Mouse (Mus musculus) right cerebral cortex, adult 18-20 months (tissue): Measurements from ENCODE around the gene Fstl3.
"Not testable (repeated sequence)": the region's sequence is repeated elsewhere in the genome, so short reads cannot be mapped to it uniquely, and the experiment has no call there.

Experiments
- DNase-seq: peaks from one replicate; pipeline ENCODE4 v3.0.0; 2022; ENCODE audit warnings: mixed read lengths

The Fstl3 gene

GRCm38 (mm10) chr10:79777103-79777531 is at the start of gene Fstl3:
Gene Fstl3 (plus strand): TSS chr10:79777272.
- DNase-seq, result no peak

GRCm38 (mm10) chr10:79728323-79729249 is 48.5 kb upstream of the Fstl3 start:
- peak; percentile 74 for DNase-seq

GRCm38 (mm10) chr10:79729357-79729965 is 47.6 kb upstream of the Fstl3 start:
- peak; percentile 79 for DNase-seq

GRCm38 (mm10) chr10:79732500-79732899 is 44.6 kb upstream of the Fstl3 start:
- DNase-seq, result no peak

DNA sequence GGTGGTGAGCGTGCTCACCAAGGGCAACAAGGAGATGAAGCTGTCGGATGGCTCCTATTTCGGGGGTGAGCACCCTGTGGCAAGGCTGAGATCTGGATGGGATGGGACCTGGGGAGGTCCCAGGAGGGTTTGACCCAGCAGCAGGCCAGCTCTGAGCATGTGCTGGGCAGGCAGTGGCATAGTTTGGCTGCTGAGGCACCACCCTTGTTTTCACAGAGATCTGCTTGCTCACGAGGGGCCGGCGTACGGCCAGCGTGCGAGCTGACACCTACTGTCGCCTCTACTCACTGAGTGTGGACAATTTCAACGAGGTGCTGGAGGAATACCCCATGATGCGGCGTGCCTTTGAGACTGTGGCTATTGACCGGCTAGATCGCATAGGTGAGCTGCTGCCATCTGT is 43.2 kb upstream of the Fstl3 start:
- DNase-seq, result no peak

GRCm38 (mm10) chr10:79735361-79735760 is 41.7 kb upstream of the Fstl3 start:
- no peak for DNase-seq

DNA sequence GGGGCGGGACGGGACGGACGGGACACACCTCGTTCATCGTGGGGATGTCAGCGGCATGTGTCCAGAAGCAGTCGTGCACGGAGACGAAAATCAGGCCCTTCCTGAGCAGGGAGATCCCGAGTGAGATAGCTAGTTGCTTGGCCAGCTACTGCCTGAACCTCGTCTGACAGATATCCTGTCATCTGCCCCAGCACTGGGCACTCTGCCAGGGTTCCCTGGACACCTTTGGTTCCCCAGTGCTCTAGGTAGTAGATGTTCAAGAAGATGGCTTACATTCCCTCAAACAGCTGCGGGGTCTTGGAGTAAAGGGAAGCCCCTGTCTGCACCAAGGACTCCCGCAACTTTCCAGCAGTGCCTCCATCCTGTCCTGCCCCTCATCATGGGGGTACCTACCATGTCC is 40.4 kb upstream of the Fstl3 start:
- no peak for DNase-seq

DNA sequence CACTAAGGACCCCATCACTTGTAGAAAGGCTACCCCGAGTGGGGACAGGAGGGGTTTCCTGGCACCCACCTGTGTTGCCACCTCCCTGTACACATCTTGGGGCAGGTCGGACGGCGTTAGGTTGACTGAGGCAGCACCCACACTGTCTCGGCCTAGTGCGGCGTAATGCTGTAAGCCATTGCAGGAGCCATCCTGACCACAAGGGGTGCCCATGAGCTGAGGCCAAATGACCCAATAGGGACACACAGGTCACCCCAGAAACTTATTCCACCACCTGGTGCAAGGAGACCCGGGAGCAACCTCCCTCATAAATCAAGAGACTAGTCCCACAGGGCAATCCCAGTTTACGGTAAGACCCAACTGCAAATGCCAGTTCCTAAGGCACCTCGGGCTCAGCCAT is 38.8 kb upstream of the Fstl3 start:
- DNase-seq, result no peak

DNA sequence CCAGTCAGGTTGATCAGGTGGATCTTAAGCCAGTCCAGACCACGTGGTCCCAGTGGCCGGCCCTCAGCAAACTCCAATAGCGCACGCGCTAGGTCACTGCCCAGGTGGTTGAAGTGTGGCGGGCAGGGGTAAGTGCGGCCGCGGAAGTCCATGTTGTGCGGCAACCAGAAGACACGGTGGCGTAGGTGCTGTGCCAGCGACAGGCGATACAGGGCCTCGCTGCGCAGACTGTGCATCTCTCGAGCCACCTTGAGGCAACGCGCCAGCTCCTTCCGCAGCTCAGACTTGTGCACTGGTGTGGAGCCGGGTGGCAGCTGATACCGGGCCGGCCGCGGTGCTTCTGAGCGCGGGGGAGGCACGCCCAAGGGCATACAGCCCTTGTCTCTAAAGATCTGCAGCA is 37.8 kb upstream of the Fstl3 start:
- DNase-seq, result no peak

DNA sequence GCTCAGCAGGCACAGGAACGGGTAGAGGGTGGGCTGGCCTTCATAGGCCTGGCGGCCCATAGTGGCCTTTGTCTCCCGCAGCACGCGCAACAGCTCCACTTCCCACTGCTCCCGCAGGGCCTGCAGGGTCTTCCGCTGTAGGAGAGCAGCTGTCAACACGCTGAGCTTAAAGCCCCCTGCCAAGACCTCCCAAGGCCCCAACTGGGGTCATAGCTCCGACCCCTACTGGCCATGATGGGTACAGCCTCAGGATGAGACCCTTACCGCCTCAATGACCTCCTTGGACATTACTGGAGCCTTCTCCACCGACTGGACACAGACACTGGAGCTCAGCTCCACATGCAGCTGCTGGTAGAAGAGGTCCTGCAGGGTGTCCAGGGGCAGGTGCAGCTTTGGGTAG is 36.2 kb upstream of the Fstl3 start:
- no peak for DNase-seq

DNA sequence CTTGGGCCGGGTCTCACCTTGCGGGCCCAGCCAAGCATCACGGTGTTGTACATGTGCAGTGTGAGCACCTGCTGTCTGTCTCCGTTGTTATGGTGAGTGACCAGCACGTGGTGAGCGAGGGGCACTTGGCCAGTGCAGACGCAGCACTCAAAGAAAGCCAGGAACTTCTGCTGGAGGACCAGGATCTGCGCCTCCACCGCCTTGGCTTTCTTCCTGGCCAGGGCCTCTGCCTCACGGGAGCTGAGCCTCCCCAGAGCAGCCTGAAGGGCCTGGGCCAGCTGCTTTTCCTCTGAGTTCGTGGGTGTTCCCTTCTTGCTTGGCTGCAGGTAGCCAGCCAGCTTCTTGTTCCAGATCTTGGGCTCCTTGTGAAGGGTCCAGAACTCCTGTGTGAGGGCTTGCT is 33.9 kb upstream of the Fstl3 start:
- no peak for DNase-seq

GRCm38 (mm10) chr10:79743650-79744365 is 33.3 kb upstream of the Fstl3 start:
- DNase-seq, result no peak

DNA sequence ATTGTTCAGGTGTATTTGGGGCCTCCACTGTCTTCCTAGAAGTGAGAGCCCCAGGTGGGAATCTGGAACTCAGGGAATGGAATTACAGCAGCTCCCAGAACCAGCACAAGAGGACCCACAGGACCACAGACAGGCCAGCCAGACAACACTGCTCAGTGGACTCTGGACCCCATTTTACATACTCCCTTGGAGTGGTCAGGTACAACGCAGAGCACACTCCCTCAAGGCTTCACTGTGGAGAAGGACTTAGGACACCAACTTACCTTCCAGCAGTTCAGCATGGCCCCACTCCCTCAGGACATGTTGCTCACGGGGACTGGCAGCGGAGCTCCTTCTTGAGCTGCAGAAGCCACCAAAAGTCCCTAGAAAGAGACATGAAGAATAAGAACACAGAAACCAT is 31.7 kb upstream of the Fstl3 start:
- no peak for DNase-seq

DNA sequence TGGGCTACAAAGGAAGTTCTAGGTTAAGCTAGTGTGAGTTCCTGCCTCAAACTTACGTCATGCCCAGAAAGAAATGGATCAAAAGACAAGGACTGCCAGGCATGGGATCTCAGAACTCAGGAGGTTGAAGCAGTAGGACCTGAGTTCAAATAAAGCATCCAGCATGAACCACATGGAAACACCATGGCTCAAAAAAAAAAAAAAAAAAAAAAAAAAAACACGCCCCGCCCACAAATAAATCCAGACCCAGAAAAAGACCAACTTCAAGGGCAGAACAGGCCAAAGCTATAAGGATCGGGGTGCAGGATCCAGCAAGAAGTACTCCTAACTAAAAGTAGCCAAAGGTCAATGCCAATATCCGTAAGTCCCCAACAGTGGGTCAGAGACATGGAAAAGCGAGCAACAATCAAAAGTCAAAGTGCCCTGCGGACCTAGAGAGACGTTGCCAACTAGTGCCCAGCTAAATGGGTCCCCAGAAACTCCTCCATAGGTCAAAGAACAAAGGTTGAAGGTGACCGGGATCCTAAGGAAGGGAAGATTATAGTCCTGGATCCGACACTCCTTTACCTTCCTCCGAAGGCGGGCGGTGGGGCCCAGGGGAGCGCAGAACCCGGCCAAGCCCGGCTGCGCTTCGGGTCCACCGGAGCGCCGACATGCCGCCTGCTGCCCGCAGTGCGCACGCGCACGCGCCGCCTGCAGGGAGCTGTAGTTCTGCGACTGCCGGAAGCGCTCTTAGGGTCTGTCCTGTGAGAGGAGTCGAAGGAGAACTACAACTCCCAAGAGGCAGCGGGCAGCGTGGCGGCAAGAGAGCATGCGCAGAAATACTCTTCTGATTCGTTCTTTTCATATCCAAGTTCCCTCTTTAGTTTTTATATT is 30.9 kb upstream of the Fstl3 start, which contains the start of gene Polrmt:
Polrmt (minus strand) TSS at position 684 of the 876 bp plus-strand sequence.
- peak; percentile 98 for DNase-seq

- no peak for DNase-seq
Observed at GRCm38 (mm10) chr10:79746774-79747151, 30.3 kb upstream of the Fstl3 start.

DNA sequence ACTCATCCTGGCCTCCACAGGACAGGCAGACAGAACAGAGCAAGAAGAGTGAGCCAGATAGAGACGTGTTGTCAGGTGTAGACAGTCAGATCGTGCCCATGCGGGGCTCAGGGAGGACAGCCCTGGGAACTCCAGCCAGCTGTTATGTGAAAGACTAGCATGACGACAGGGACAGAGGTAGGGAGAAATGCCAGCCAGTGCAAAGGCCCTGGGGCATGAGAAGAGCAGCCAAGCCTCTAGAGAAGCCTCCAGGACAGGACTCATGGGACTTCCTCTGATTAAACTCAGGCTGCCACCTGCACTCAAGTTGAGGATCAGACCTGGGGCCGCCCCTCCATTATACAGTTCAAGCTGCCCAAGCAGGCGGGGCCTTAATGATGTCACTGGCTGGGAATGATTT is 28.6 kb upstream of the Fstl3 start:
- DNase-seq, result no peak

DNA sequence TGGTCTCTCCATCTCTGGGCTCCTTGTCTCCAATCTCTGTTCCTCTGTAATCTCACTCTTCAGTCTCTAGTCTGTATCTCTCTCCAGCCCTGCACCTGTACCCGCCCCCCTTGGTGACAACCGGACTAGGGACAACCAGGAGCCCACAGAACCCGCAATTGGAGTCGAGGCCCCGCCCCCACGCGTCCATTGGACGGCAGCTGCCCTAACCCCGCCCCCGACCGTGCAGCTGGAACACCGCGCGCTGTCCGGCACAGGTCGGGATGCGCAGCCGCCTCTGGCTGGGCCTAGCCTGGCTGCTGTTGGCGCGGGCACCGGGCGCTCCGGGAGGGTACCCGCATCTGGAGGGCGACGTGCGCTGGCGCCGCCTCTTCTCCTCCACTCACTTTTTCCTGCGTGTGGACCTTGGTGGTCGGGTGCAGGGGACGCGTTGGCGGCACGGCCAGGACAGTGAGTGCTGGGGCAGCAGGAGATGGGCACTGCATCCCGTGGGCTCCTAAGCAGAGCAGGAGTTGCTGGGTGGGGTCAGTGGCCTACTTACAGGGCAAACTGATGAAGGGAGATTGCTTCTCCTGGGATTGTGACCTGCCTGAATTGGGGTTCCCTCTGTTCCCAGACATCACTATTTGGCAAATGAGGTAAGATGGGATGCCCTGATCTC is 22.1 kb upstream of the Fstl3 start, which contains the start of gene Fgf22:
Fgf22 (plus strand) TSS at position 221 of the 661 bp plus-strand sequence.
- peak; percentile 90 for DNase-seq

GRCm38 (mm10) chr10:79755854-79756253 is 21.2 kb upstream of the Fstl3 start:
- no peak for DNase-seq

GRCm38 (mm10) chr10:79756660-79757059 is 20.4 kb upstream of the Fstl3 start:
- no peak for DNase-seq

GRCm38 (mm10) chr10:79759675-79760074 is 17.4 kb upstream of the Fstl3 start:
- not testable (repeated sequence) for DNase-seq

DNA sequence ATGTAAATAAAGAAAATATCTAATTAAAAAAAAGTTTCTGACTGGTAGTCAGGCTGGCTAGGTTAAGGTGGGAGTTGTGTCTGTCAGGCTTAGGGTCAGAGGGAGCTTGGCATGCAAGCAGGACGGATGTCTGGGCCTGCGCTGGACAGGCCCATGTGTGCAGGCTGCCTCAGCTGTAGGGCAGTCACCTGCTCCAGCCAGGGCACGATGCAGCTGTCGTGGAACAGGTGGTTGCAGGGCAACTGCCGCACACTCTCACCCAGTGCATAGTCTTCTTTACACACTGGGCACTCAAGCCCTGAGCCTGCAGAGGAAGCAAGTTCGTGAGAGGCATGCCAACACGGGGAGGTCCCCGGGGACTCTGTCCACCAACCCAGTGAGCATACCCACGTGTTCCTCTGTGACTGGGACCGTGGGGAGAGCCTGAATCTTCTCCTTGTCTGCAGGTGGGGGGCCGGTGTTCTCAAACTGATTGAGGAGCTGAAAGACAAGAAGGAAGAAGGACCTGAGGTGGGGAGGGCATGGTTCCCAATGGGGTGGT is 16.4 kb upstream of the Fstl3 start:
- no peak for DNase-seq

GRCm38 (mm10) chr10:79762875-79763274 is 14.2 kb upstream of the Fstl3 start:
- no peak for DNase-seq
